Mouse (Mus musculus) cerebellum, adult 2 months (tissue): ENCODE measurements at regions not wholly inside any gene's neighbourhood (a gene's known extent, or its start where the extent isn't known, plus 50 kb on each side); places are given as distances from the start of the nearest gene placed in this dataset.

ENCODE experiments used
- CTCF ChIP-seq: fragments of 200-500 bp; IDR thresholded peaks from 2 replicates; pipeline ENCODE4 v1.5.1; 2011; ENCODE audit warnings: low read depth, mild to moderate bottlenecking, control low read depth, low read length, moderate library complexity, borderline replicate concordance; ENCODE audit not compliant: insufficient read depth
- POLR2A ChIP-seq: fragments of 200-500 bp; IDR thresholded peaks from 2 replicates; pipeline ENCODE4 v1.6.1; 2011; ENCODE audit warnings: low read length, control low read depth, borderline replicate concordance; ENCODE audit not compliant: insufficient read depth

GRCm38 (mm10) chr5:51757864-51758263, 190.3 kb upstream of the Ppargc1a start:
- TF ChIP-seq POLR2A: no peak
- no peak for TF ChIP-seq CTCF
